Comparison of ENCODE assay signal across 8 mouse cellular contexts in genomic region chr4:10873920-10874665, GRCm38 (mm10). TPM values are rescaled to one million over a fixed set of nuclear protein-coding genes. Genes with fewer than 3 reads are reported as not detected.
DNase-seq lines count a peak whose midpoint lies in the region; ATAC-seq and TF ChIP-seq lines count a peak whose summit lies in the region.

Gene 2610301B20Rik, plus strand, starts transcription at chr4:10874498.

- no peaks in the 10 kb centered on the region for H3K27me3 ChIP-seq in ES-Bruce4 (ENCODE audit: control insufficient read depth, insufficient read depth, low read length, poor library complexity, severe bottlenecking)
- H3K27me3 ChIP-seq in forebrain, embryonic 14.5 days (replicated peaks; ENCODE audit: control insufficient read depth, insufficient read depth, low read length) = no peaks in the 10 kb centered on the region
- no peaks in the 10 kb centered on the region for H3K27me3 ChIP-seq in neural tube, embryonic 15.5 days (replicated peaks)

- H3K27ac ChIP-seq in ES-Bruce4 (ENCODE audit: insufficient read depth, low read length) = peak within 1 kb of the TSS; percentile 70
- peak within 1 kb of the TSS; percentile 99 for H3K27ac ChIP-seq in forebrain, embryonic 14.5 days (ENCODE audit: low read depth, low read length)
- peak within 1 kb of the TSS; percentile 100 for H3K27ac ChIP-seq in neural tube, embryonic 15.5 days (replicated peaks)

- H3K9me3 ChIP-seq in ES-Bruce4 (replicated peaks; ENCODE audit: control insufficient read depth, insufficient read depth, low read length, poor library complexity, severe bottlenecking) = peaks cover 13% of the 10 kb centered on the region
- H3K9me3 ChIP-seq in forebrain, embryonic 14.5 days (replicated peaks; ENCODE audit: control insufficient read depth, low read length) = no peaks in the 10 kb centered on the region
- H3K9me3 ChIP-seq in neural tube, embryonic 15.5 days (replicated peaks) = no peaks in the 10 kb centered on the region

- peak within 1 kb of the TSS; percentile 59 for H3K4me2 ChIP-seq in forebrain, embryonic 14.5 days (ENCODE audit: low read length)
- H3K4me2 ChIP-seq in neural tube, embryonic 15.5 days = peak within 1 kb of the TSS; percentile 74

- no peaks in the 10 kb centered on the region for H3K4me1 ChIP-seq in ES-Bruce4 (ENCODE audit: control insufficient read depth, insufficient read depth, low read length)
- peaks cover 5% of the 10 kb centered on the region; the same call in 1 of the 2 replicates for H3K4me1 ChIP-seq in forebrain, embryonic 14.5 days (ENCODE audit: control insufficient read depth, insufficient read depth, low read length)
- peaks cover 11% of the 10 kb centered on the region for H3K4me1 ChIP-seq in neural tube, embryonic 15.5 days

- H3K4me3 ChIP-seq in ES-Bruce4 (ENCODE audit: low read depth, low read length) = peak within 1 kb of the TSS; percentile 67
- peak within 1 kb of the TSS; percentile 90 for H3K4me3 ChIP-seq in forebrain, embryonic 14.5 days (ENCODE audit: low read depth, low read length)
- peak within 1 kb of the TSS; percentile 94 for H3K4me3 ChIP-seq in neural tube, embryonic 15.5 days (replicated peaks)

- H3K9ac ChIP-seq in ES-Bruce4 (ENCODE audit: low read depth, poor library complexity, severe bottlenecking) = peak within 1 kb of the TSS; percentile 90
- H3K9ac ChIP-seq in forebrain, embryonic 14.5 days (ENCODE audit: low read length) = peak within 1 kb of the TSS; percentile 89
- H3K9ac ChIP-seq in neural tube, embryonic 15.5 days (replicated peaks) = peak within 1 kb of the TSS; percentile 99

- H3K36me3 ChIP-seq in ES-Bruce4 (ENCODE audit: control insufficient read depth, insufficient read depth, low read length, poor library complexity, severe bottlenecking) = no peaks in the 10 kb centered on the region
- 0 out of 2 replicates have a peak, but pooled peaks cover 2% of the 10 kb centered on the region for H3K36me3 ChIP-seq in forebrain, embryonic 14.5 days (ENCODE audit: control insufficient read depth, insufficient read depth, low read length)
- H3K36me3 ChIP-seq in neural tube, embryonic 15.5 days = no peaks in the 10 kb centered on the region

- no peak for TF ChIP-seq CTCF in ES-Bruce4 (IDR thresholded peaks at IDR 0.05; ENCODE audit: low read depth, low read length)

- WGBS in forebrain, embryonic 14.5 days = under 1% methylated on average over 62 of the region's 68 CpGs
- under 1% methylated on average over 58 of the region's 68 CpGs for WGBS in neural tube, embryonic 15.5 days

- peak; percentile 97 for DNase-seq in forebrain, embryonic 14.5 days (ENCODE audit: low spot score)
- peak; percentile 96 for DNase-seq in heart, postnatal 14 days
- peak; percentile 95 for DNase-seq in layer of hippocampus, adult 11-12 months (ENCODE audit: low spot score)
- DNase-seq in lung, adult 18-20 months = peak; percentile 89 to 91
- DNase-seq in testis, postnatal 14 days (ENCODE audit: low spot score) = peak; percentile 93

- ATAC-seq in cerebellum, adult (ENCODE audit: insufficient number of reproducible peaks, low FRiP score, low TSS enrichment) = peak; percentile 93
- peak; percentile 90 for ATAC-seq in forebrain, embryonic 14.5 days
- ATAC-seq in neural tube, embryonic 15.5 days (ENCODE audit: low FRiP score) = peak; percentile 93

- intact Hi-C loops in heart, postnatal 14 days (cut with DNase I) = no loop called here

- TF ChIP-seq EP300 in ES-Bruce4 (IDR thresholded peaks at IDR 0.05; ENCODE audit: insufficient read depth, low read depth, low read length) = no peak

- no peak for TF ChIP-seq POLR2A in ES-Bruce4 (IDR thresholded peaks at IDR 0.05; ENCODE audit: insufficient read depth, low read length)

RNA-seq across cellular contexts. Expression of gene 2610301B20Rik, which starts in this region (rescaled TPM):
- polyA plus RNA-seq in ES-Bruce4 (2011; ENCODE audit: insufficient read depth, insufficient read length, low read depth, missing spikeins) = 14.3 and 16.9 TPM in 2 replicates
- polyA plus RNA-seq in forebrain, embryonic 14.5 days (2014; fragmentation: Nextera tagmentation; extraction: Ambion mirVana) = 51.9 and 55.7 TPM in 2 replicates
- total RNA-seq in heart, postnatal 14 days (2021) = 1 to 10 TPM; 7.8 to 8.9 TPM
- polyA plus RNA-seq in neural tube, embryonic 15.5 days (2015; fragmentation: Nextera tagmentation; extraction: Ambion mirVana) = 36.3 and 38.9 TPM in 2 replicates

Comparison
In these comparisons a context has a peak if more than half of its experiments do, and no peak if none do; other contexts are left out.
1. Peak in every context shown above with its lines: DNase-seq, ATAC-seq, H3K4me3 ChIP-seq and H3K27ac ChIP-seq.